Mouse (Mus musculus): Measurements from ENCODE around the gene H2-T22.

GRCm38 (mm10) chr17:36019519-36019918, 23.0 kb downstream of the H2-T22 start:
- TF ChIP-seq TAL1 (IDR thresholded peaks at IDR 0.05; ENCODE audit: low read length) = no peak
- TF ChIP-seq GATA1 (IDR thresholded peaks at IDR 0.05; ENCODE audit: low read length) = no peak
